Mouse (Mus musculus) cortical plate, adult 2 months (tissue): ENCODE data around the gene Nr2c2ap.

ENCODE experiments used
- CTCF ChIP-seq: fragments of 200-500 bp; IDR thresholded peaks from 2 replicates; pipeline ENCODE4 v1.5.1; 2011; ENCODE audit warnings: mild to moderate bottlenecking, control low read depth, low read length; ENCODE audit not compliant: insufficient read depth; ENCODE audit errors: extremely low read depth
- POLR2A ChIP-seq: fragments of 200-500 bp; IDR thresholded peaks from 2 replicates; pipeline ENCODE4 v1.6.1; 2011; ENCODE audit warnings: mild to moderate bottlenecking, low read length, control low read depth; ENCODE audit not compliant: insufficient read depth; ENCODE audit errors: extremely low read depth

DNA sequence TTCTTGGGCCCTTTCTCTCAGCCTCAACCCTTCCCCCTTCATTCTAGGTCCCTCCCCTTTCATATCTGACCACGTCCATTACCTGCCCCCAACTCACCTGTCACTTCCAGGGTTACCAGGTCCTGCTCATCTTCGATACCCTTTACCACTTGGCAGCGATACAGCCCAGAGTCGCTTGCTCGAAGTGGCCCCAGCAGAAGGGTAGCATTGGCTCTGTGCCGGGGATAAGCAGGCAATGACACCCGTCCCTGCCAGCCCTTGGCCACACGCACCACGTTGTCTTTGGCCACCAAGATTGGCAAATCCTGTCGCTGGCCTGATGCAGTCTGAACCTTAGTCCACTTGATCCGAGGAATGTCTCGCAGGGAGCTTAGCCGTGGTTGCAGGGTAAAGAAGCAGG lies 16.2 kb upstream of the Nr2c2ap start:
- no peak for TF ChIP-seq CTCF
- no peak for TF ChIP-seq POLR2A
